Mouse (Mus musculus): ENCODE measurements around the gene Ostc. TPM values are rescaled to one million over a fixed set of nuclear protein-coding genes. Genes with fewer than 3 reads are reported as not detected.

Ostc gene
- polyA plus RNA-seq, 1 experiment = 153 TPM

DNA sequence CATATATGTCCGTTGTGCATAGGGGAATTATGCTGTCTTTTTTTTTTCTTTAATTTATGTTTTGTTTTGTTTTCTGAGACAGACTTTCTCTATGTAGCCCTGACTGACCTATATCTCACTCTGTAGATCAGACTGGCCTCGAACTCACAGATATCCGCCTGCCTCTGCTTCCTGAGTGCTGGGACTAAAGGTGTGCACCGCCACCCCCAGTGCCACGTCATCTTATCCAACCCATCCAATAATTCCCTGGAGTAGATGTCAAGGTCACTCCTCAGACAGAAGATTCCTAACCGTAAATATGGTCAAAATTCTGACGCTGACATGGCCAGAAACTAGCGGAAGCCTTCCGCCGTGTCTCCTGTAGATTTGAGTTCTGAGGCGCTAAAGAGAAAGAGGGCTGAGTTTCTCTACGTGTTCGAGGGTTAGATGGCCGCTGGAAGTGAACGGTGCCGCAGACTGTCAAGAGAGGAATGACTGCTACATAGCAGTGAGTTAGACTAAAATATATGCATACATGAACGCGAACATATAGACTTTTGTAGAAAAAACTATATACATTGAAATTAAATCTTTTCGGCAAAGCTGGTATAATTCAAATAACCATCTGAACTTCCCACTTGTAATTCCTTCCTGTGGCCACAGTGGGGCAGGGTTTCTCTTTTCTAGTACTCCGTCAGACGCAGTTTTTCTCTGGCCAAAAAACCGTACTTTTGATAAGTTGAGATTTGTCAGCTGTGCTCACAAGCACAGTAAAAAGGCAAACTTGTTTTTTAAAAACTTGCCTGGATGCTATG lies 5.7 kb upstream of the Ostc start:
- 6% methylated on average over 22 of the region's 22 CpGs for WGBS
- no peak for DNase-seq (ENCODE audit: low read depth, low spot score)

- DNase-seq (ENCODE audit: low read depth, low spot score) = no peak
- WGBS = 17% methylated on average over 6 of the region's 6 CpGs
Observed at GRCm38 (mm10) chr3:130712891-130713290, 3.6 kb upstream of the Ostc start.

DNA sequence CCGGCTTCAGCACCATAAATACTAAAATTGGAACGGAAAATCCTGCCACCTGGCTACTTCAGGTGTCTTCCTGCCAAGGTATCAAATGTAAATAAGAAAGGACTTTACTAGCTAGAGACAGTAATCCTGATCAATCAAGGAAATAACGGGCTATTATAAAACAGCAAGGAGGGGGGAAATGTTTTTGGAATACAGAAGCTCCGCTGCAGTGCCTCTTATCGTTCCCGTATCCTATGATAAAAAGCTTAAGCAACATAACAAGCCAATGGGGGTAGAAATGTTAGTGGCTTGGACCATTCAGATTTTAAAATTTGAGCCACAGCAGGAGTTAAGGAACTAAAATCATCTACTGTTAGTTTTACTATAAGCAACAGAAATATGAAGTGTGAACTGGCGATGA lies 859 bp upstream of the Ostc start:
- no peak for DNase-seq (ENCODE audit: low read depth, low spot score)
- WGBS = 24% methylated on average over 7 of the region's 7 CpGs

DNA sequence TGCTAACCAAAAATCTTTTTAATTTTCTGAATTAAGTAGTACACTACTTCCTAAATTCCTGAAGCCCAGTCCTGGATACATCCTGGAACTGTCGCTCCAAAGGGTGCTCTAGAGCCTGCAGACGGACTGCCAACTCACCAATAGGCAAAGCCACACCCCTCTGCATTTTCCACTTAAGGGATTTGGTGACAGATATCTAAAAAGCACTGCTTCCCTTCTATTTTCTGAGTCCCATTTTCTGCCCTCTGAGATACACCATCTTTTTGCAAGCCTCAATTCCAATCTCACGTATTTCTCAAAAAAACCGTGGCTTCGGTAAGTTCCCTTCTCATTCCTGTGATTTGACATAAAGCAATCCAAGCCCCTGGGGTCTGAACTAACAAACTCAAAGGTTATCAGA lies 715 bp downstream of the Ostc start:
- WGBS = 0% methylated on average over 5 of the region's 5 CpGs
- no peak for DNase-seq (ENCODE audit: low read depth, low spot score)

- no peak for DNase-seq (ENCODE audit: low read depth, low spot score)
- WGBS = 72% methylated on average over 6 of the region's 6 CpGs
Observed at GRCm38 (mm10) chr3:130702289-130702688, 7.0 kb downstream of the Ostc start.

GRCm38 (mm10) chr3:130697622-130698021 lies 11.6 kb downstream of the Ostc start:
- WGBS = 77% methylated on average over 4 of the region's 4 CpGs
- DNase-seq (ENCODE audit: low read depth, low spot score) = no peak

GRCm38 (mm10) chr3:130694705-130695104 lies 14.5 kb downstream of the Ostc start:
- 88% methylated on average over 7 of the region's 7 CpGs for WGBS
- DNase-seq (ENCODE audit: low read depth, low spot score) = no peak

- no peak for DNase-seq (ENCODE audit: low read depth, low spot score)
Observed at GRCm38 (mm10) chr3:130694041-130694593, 15.1 kb downstream of the Ostc start.

GRCm38 (mm10) chr3:130691596-130692170 lies 17.6 kb downstream of the Ostc start:
- 8% methylated on average over 12 of the region's 12 CpGs for WGBS

More at GRCm38 (mm10) chr3:130694041-130694593, 15.1 kb downstream of the Ostc start:
- 63% methylated on average over 9 of the region's 9 CpGs for WGBS

GRCm38 (mm10) chr3:130690834-130691595 lies 18.2 kb downstream of the Ostc start:
- WGBS = 5% methylated on average over 20 of the region's 20 CpGs
- DNase-seq (ENCODE audit: low read depth, low spot score) = no peak

More at GRCm38 (mm10) chr3:130691596-130692170, 17.6 kb downstream of the Ostc start:
- DNase-seq (ENCODE audit: low read depth, low spot score) = no peak

- WGBS = 10% methylated on average over 12 of the region's 12 CpGs
- DNase-seq (ENCODE audit: low read depth, low spot score) = no peak
Observed at GRCm38 (mm10) chr3:130689630-130690029, 19.6 kb downstream of the Ostc start.

DNA sequence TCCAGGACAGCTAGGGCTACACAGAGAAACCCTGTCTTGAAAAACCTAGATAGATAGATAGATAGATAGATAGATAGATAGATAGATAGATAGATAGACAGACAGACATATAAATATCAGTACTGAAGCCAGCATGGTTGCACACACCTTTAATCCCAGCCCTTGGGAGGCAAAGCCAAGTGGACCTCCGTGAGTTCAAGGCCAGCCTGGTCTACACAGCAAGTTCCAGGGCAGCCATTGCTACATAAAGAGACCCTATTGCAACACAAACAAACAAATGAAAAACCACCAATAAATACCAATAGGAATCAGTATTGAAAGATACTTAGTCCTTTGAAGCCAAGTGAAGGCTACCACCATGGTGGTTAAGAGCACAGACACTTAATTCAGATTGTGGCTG lies 22.2 kb downstream of the Ostc start:
- no peak for DNase-seq (ENCODE audit: low read depth, low spot score)
- WGBS = 95% methylated on average over 1 of the region's 1 CpGs

GRCm38 (mm10) chr3:130685014-130685366 lies 24.3 kb downstream of the Ostc start:
- WGBS = 81% methylated on average over 8 of the region's 8 CpGs
- no peak for DNase-seq (ENCODE audit: low read depth, low spot score)

DNA sequence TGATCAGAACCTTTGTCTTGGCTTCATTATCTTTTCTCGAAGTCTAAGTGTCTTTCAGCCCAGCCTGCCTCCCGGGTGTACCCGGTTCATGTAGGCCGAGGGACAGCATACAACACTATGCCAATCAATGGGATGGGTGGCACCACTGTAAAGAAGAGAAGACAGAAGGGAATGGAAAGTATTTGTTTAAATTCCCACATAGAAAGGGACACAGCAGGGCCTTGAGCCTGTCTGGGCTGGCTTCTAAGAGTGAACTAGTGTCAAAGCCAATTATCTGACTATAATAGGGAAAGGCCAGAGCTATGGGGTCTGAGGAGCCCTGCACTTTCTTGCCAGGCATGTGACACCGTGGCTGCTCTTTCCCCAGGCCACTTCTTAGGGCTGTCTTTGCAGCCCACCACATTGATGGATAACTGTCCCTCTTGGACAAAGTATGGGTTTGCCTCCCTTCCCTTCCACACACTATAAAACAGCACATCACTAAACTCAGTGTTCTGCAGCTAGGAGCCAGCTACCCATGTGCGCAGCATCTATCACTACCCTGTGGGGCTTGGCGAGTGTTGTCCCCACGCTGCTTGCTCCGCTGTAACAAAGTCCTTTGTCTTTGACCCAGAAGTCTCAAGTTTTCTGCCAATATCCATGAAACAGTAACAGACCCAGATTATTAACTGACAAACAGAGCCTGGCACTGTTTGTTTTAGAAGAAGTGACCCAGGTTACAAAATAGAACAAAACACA lies 24.8 kb downstream of the Ostc start:
- DNase-seq (ENCODE audit: low read depth, low spot score) = no peak
- WGBS = 87% methylated on average over 9 of the region's 9 CpGs

DNA sequence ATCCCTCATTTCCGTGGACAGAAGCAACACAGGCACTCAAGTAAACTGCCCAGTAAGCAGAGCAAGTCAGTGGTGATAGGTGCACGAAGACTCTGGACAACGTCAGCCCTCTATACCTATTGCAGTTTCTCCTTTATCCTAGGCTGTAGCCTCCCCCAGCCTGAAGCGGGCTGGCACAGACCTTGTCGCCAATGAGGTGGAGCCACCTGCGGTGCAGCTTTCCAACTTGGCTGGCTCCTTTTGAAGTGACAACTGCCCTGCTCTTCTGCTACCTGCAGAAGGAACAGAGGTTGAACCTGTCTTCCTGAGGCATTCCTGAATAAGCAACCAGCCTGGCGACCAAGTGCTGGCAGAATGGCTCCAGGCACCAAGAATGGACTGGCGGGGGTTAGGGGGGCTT lies 25.4 kb downstream of the Ostc start:
- no peak for DNase-seq (ENCODE audit: low read depth, low spot score)
- WGBS = 87% methylated on average over 8 of the region's 8 CpGs

GRCm38 (mm10) chr3:130682183-130682582 lies 27.1 kb downstream of the Ostc start:
- DNase-seq (ENCODE audit: low read depth, low spot score) = no peak
- WGBS = 81% methylated on average over 9 of the region's 9 CpGs

GRCm38 (mm10) chr3:130681226-130681625 lies 28.0 kb downstream of the Ostc start:
- WGBS = 81% methylated on average over 2 of the region's 2 CpGs

DNA sequence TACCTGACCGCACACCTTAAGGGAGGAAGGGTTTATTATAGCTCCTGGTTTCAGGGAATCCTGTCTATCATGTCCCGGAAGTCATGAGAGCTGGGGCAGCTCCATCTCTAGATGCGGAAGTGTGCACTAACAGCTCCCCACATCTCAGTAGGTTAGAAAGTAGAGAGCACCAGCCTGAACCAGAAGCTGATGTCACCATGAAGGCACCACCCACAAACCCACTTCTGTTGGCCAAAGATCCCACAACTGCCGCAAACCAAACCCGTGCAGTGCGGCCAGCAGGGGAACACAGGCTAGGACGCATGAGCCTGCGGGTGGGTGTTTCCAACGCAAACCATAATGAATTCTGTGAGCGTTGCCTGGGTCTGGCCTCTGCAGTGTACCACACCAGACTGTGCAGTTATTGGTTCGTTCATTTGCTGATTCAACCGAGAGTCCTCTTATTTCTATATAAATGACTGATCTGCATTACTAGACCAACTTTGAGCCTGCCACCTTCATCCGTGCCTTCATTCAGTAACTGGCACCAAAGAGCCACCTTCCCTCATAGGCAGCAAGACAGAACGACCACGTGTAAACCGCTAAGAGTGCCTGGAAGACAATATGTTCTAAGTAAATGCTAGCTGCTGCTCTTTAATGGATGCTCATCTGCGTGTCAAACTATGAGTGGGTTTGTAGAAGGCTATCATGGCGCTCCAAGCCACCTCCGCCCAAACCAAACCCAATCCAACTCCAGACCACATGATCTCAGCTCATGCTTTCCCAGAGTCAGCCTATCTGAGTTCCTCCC lies 31.4 kb downstream of the Ostc start:
- DNase-seq (ENCODE audit: low read depth, low spot score) = no peak

More at GRCm38 (mm10) chr3:130681226-130681625, 28.0 kb downstream of the Ostc start:
- DNase-seq (ENCODE audit: low read depth, low spot score) = no peak

DNA sequence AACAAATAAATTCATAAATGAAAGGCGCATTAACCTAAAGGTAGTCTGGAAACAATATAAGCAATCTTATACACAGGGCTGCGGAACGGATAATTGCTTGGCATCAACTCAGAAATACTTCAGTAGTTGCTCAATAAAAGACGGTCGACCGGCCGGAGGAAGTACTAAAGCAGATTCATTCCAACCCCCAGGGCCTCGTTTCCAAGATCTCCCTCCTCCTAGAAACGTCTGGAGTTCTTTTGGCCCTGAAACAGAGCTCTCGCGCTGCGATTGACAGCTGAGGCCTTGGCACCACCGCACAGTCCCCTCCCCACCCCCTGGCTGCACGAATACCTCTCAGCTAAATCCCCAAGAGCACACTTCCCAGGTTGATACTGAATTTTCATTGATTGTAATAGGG lies 38.0 kb downstream of the Ostc start:
- DNase-seq (ENCODE audit: low read depth, low spot score) = no peak
- WGBS = 53% methylated on average over 14 of the region's 14 CpGs

More for the DNA sequence above, 31.4 kb downstream of the Ostc start:
- WGBS = 95% methylated on average over 19 of the region's 19 CpGs

Measured in large intestine, adult 2 months (tissue).